Mouse (Mus musculus) skeletal muscle tissue, adult 2 months (tissue): ENCODE measurements at regions not wholly inside any gene's neighbourhood (a gene's known extent, or its start where the extent isn't known, plus 50 kb on each side); places are given as distances from the start of the nearest gene placed in this dataset.

Experiments used
- DNase-seq: peaks from one replicate; pipeline ENCODE4 v3.0.0-alpha.2; 2012; ENCODE audit warnings: low read depth, low spot score

GRCm38 (mm10) chr6:144880098-144880497 is 98.3 kb upstream of the Sox5 start:
- no peak for DNase-seq

GRCm38 (mm10) chr6:144876758-144877157 is 95.0 kb upstream of the Sox5 start:
- DNase-seq, result no peak

DNA sequence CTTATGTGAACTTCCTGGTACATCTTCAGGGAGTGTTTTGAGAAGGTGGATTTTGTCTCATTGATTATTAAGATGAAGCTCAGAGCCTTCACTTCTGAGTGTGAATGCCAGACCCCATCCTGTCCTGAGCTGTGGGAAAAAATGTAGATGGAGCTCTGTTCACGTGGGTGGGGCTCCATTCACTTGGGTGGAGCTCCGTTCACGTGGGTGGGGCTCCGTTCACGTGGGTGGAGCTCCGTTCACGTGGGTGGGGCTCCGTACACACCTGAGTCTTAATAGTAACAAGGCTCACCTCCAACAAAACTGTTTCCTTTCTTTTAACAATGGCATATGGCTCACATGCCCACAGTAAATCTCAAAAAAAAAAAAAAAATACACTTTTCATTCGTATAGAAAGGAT is 94.1 kb upstream of the Sox5 start:
- no peak for DNase-seq

DNA sequence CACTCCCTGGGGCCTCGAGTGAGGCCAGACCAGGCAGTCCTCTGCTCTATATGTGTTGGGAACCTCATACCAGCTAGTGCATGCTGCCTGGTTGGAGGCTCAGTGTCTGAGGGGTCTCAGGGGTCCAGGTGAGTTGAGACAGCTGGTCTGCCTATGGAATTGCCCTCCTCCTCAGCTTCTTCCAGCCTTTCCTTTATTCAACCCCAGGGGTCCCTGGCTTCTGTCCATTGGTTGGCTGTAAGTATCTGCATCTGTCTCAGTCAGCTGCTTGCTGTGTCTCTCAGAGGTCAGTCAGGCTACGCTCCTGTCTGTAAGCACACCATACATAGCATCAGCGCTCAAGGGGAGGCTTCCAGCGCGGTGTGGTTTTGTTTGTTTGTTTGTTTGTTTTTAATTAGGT is 92.5 kb upstream of the Sox5 start:
- no peak for DNase-seq

DNA sequence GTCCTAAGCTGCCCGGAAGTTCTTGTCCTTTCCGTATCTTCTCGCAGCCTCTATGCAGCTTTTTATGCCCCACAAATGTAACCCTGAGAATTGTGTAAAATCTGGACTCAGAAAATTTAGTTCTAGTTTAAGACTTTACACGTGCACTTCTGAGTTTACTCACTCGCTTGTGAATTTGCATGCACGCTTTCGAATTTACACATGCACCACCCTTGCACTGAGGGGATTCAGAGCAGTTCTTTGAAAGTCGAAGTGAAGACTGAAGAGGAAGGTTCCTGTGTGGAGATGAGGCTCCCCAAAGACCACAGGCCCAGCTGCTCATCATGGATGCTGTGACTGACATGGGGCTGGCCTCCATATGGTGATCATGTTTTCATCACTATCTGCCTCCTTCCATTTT is 89.2 kb upstream of the Sox5 start:
- no peak for DNase-seq

- no peak for DNase-seq
Observed at GRCm38 (mm10) chr6:144867333-144867732, 85.6 kb upstream of the Sox5 start.

GRCm38 (mm10) chr6:144864026-144864425 is 82.2 kb upstream of the Sox5 start:
- DNase-seq, result no peak

DNA sequence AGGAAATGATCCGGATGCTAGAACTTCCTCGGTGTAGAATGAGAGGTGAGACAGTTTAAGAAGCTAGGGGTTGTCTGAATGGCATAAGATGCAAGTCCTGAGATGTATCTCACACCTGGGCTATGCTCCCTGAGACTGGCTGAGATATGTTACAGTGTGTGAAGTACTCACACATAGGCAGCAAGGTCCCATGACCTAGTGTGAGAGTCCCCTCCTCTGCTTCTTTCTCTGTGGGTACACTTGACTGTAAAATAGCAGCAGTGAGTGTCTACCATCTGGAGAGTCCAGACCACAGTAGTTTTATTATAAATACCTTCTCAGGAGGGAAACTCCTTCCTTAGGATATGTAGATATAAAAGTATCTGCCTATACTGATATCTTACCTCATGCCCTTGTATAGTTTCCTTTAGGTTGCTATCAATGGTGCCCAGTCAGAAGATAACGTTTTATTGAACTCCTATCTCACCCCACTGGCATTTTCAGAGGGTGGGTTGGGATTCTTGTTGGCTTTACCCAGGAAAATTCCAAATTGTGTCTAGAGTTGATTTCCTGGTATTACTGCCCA is 81.7 kb upstream of the Sox5 start:
- no peak for DNase-seq

DNA sequence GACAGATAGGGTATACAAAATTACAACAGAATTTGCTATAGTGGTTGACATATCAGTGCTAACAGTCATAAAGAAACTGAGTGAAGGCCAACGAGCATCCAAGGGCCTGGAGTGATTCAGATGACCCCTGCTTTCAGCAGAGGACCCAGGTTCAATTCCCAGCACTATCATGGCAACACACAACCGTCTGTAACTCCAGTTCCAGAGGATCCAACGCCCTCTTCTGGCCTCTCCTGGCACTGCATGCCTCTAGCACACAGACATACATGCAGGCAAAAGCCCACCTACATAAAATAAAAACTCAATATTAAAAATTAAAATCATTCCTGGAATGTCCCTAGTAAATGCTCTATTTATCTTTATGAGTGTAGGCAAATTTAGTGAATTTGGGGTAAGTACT is 59.7 kb upstream of the Sox5 start:
- no peak for DNase-seq

- no peak for DNase-seq
Observed at GRCm38 (mm10) chr6:144839383-144839782, 57.6 kb upstream of the Sox5 start.

DNA sequence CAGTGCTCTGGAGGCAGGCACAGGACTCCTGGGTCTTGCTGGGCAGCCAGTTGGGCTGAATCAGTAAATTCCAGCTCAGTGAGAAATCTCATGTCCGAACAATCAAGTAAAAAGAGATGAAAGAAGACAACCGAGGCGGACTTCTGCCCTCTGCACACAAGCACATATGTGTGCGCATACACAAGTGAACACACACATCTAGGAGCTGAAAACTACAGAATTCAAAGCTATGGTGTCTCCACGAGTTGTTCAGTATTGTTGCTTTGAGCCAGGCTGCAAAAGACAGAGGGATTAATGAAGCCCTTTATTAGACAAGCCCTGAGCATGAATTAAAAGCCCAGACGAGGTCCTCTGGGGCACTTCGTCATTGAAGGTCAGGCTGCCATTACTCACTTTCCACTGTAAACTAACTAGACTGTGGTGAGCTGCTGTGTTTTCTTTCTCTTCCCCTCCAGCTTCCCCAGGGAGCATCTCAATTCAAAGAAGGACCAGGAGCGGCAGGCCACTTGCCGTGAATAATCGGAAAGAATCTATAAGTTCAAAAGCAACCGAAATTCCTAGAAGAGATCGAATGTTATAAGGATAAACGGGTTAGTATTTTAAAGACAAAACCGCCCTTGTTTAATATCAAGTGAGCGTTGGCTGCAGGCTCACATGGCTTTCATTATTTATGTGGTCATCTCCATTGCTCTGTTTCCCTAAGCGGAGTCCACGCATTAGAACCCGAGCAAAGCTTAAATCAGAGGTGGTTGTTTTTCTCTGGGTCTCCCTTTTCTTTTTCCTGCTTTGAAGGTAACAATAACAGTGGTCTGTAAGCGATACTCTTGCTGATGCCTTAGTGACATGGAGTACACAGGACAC is 52.8 kb upstream of the Sox5 start:
- DNase-seq, result no peak
